Mouse (Mus musculus) myocyte (in vitro differentiated cells): ENCODE results near the gene Akr1d1. TPM values are rescaled to one million over a fixed set of nuclear protein-coding genes. Genes with fewer than 3 reads are reported as not detected.

Source experiments
- H3K27me3 ChIP-seq: one replicate; pipeline ENCODE4 v1.6.1; 2011; ENCODE audit not compliant: control insufficient read depth, insufficient read depth, insufficient read length
- H3K36me3 ChIP-seq: one replicate; pipeline ENCODE4 v1.6.1; 2011; ENCODE audit not compliant: control insufficient read depth, insufficient read depth
- H3K4me2 ChIP-seq: one replicate; pipeline ENCODE4 v1.6.1; 2011; ENCODE audit warnings: low read depth, control low read depth
- H3K4me3 ChIP-seq: one replicate; pipeline ENCODE4 v1.5.1; 2011; ENCODE audit warnings: mild to moderate bottlenecking, control low read depth, moderate library complexity
- H3K79me2 ChIP-seq: one replicate; pipeline ENCODE4 v1.6.1; 2011; ENCODE audit not compliant: control insufficient read depth, insufficient read depth
- H3ac ChIP-seq: one replicate; pipeline ENCODE4 v1.6.1; 2011; ENCODE audit not compliant: control insufficient read depth, insufficient read length
- CEBPB ChIP-seq: IDR thresholded peaks from 2 replicates; pipeline ENCODE4 v1.6.1; 2011; ENCODE audit warnings: mild to moderate bottlenecking, moderate library complexity; ENCODE audit not compliant: poor library complexity, insufficient read depth, severe bottlenecking
- E2F4 ChIP-seq: IDR thresholded peaks from one replicate; pipeline ENCODE4 v1.6.1; 2011; ENCODE audit warnings: mild to moderate bottlenecking, control low read depth, moderate library complexity; ENCODE audit not compliant: insufficient read depth
- MAX ChIP-seq: IDR thresholded peaks from one replicate; pipeline ENCODE4 v1.6.1; 2011; ENCODE audit warnings: low read depth, mild to moderate bottlenecking, control low read depth
- MYOD1 ChIP-seq, 3 experiments: IDR thresholded peaks; one replicate each; pipeline ENCODE4 v1.6.1; 2011; ENCODE audit warnings: control low read depth in 2 of 3, low read depth in 2 of 3, mild to moderate bottlenecking in 2 of 3, moderate library complexity in 1 of 3; ENCODE audit not compliant: insufficient read length in 2 of 3, control insufficient read depth in 1 of 3
- MYOG ChIP-seq, 3 experiments: IDR thresholded peaks; one replicate each; pipeline ENCODE4 v1.6.1; 2011; ENCODE audit warnings: control low read depth in 2 of 3, low read depth in 2 of 3, mild to moderate bottlenecking in 2 of 3; ENCODE audit not compliant: insufficient read length in 2 of 3, control insufficient read depth in 1 of 3, insufficient read depth in 1 of 3
- POLR2A ChIP-seq: IDR thresholded peaks from one replicate; pipeline ENCODE4 v1.6.1; 2011; ENCODE audit warnings: low read depth, mild to moderate bottlenecking, control low read depth, moderate library complexity; ENCODE audit not compliant: insufficient read length
- POLR2AphosphoS2 ChIP-seq: IDR thresholded peaks from one replicate; pipeline ENCODE4 v1.6.1; 2011; ENCODE audit warnings: low read depth, control low read depth; ENCODE audit not compliant: insufficient read length
- REST ChIP-seq: IDR thresholded peaks from one replicate; pipeline ENCODE4 v1.6.1; 2011; ENCODE audit warnings: mild to moderate bottlenecking, control low read depth, moderate library complexity; ENCODE audit not compliant: insufficient read depth, insufficient read length
- SRF ChIP-seq: IDR thresholded peaks from one replicate; pipeline ENCODE4 v1.6.1; 2011; ENCODE audit warnings: low read depth; ENCODE audit not compliant: control insufficient read depth, insufficient read length
- TCF12 ChIP-seq: IDR thresholded peaks from one replicate; pipeline ENCODE4 v1.6.1; 2011; ENCODE audit warnings: mild to moderate bottlenecking, control low read depth; ENCODE audit not compliant: poor library complexity, insufficient read depth, severe bottlenecking
- TCF3 ChIP-seq: IDR thresholded peaks from one replicate; pipeline ENCODE4 v1.6.1; 2011; ENCODE audit warnings: low read depth, control low read depth; ENCODE audit not compliant: insufficient read length
- USF1 ChIP-seq: IDR thresholded peaks from one replicate; pipeline ENCODE4 v1.6.1; 2011; ENCODE audit warnings: low read depth, mild to moderate bottlenecking, control low read depth, moderate library complexity
- polyA plus RNA-seq: library from polyadenylated mRNA; unstranded; fragments of >200 nt; fragmentation: generic; extraction: Trizol; gene quantifications from one replicate; pipeline ENCODE4 v1.2.1, GENCODE M21; 2012; ENCODE audit warnings: missing spikeins

Gene Akr1d1
- polyA plus RNA-seq, 1 experiment: not detected

DNA sequence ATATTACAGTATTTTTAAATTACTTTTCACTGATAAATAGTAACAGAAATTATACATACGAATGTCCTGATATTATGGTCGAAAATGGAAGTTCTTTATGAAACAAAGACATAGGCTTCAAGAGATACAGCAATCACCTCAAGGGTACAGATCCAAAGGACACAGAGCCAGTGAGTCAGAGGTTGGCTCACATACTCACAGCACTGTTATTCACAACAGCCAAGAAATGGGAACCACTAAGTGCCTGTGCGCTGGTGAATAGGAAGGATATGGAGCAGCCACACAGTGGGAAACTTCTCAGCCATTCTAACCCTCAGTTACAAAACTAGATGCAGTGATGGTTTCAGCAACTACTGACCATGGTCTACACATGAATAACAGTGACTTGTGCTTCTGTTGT, 37.7 kb upstream of the Akr1d1 start:
- TF ChIP-seq SRF: no peak
- TF ChIP-seq POLR2AphosphoS2: no peak
- no peak for TF ChIP-seq MYOD1 (IDR thresholded peaks at IDR 0.05; ENCODE audit: control insufficient read depth in 1 of 3, insufficient read length in 2 of 3, low read depth in 2 of 3)
- TF ChIP-seq E2F4: no peak
- no peak for TF ChIP-seq CEBPB
- no peak for TF ChIP-seq REST
- TF ChIP-seq POLR2A: no peak
- no peak for TF ChIP-seq MYOG (IDR thresholded peaks at IDR 0.05; ENCODE audit: control insufficient read depth in 1 of 3, insufficient read depth in 1 of 3, insufficient read length in 2 of 3, low read depth in 2 of 3)
- no peak for TF ChIP-seq TCF12
- no peak for TF ChIP-seq MAX
- TF ChIP-seq USF1: no peak
- TF ChIP-seq TCF3: no peak
- H3ac ChIP-seq: no peak overlapping the region
- no peak overlapping the region for H3K4me3 ChIP-seq
- no peak overlapping the region for H3K4me2 ChIP-seq
- H3K36me3 ChIP-seq: no peaks in the 10 kb centered on the region
- no peaks in the 10 kb centered on the region for H3K79me2 ChIP-seq
- H3K27me3 ChIP-seq: no peaks in the 10 kb centered on the region

DNA sequence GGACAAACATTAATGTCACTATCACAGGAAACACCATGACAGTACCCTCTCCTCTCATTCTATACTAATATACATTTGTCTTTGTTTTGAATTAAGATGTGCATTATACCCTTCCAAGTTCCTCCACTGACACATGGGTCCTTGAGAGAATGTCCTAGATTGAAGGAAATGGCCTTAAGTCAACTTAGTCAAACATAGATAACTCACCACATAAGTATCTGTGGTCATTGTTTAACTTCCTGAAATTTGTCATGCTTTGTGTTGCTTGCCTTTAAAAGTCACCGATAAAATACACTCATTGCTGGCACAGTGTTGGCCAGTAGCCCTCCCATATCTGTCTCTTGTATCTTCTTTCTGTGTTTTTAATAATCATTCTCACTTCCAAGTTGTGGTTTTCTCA, 35.0 kb upstream of the Akr1d1 start:
- Histone ChIP-seq H3K4me2 (no peak overlapping the region), H3K36me3 (no peaks in the 10 kb centered on the region), H3K27me3 (no peaks in the 10 kb centered on the region), H3K79me2 (no peaks in the 10 kb centered on the region), H3ac (no peak overlapping the region), H3K4me3 (no peak overlapping the region)
- TF ChIP-seq POLR2A: no peak
- TF ChIP-seq MYOG (IDR thresholded peaks at IDR 0.05; ENCODE audit: control insufficient read depth in 1 of 3, insufficient read depth in 1 of 3, insufficient read length in 2 of 3, low read depth in 2 of 3): no peak
- no peak for TF ChIP-seq TCF3
- no peak for TF ChIP-seq MYOD1 (IDR thresholded peaks at IDR 0.05; ENCODE audit: control insufficient read depth in 1 of 3, insufficient read length in 2 of 3, low read depth in 2 of 3)
- no peak for TF ChIP-seq USF1
- no peak for TF ChIP-seq POLR2AphosphoS2
- TF ChIP-seq TCF12: no peak
- no peak for TF ChIP-seq MAX
- no peak for TF ChIP-seq E2F4
- TF ChIP-seq REST: no peak
- no peak for TF ChIP-seq SRF
- TF ChIP-seq CEBPB: no peak

DNA sequence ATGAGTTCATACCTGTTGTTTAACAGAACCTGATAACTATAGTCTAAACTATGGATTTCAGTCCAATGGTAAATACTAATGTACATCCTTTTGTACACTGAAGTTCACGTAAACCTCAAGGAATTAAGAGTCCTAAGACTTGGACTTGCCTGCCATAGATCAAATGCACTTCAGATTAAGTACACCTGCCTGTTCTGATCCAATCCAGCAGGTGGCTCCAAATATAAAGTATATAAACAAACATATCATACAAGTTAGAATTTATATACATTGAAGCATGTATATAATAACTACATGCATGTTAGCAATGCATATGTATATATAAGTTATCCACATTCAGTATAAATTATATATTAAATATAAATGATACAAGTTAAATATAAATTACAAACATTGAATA, 33.1 kb upstream of the Akr1d1 start:
- no peaks in the 10 kb centered on the region for H3K27me3 ChIP-seq
- no peak overlapping the region for H3K4me2 ChIP-seq
- TF ChIP-seq POLR2A (no peak), CEBPB (no peak), REST (no peak), MYOG (IDR thresholded peaks at IDR 0.05; ENCODE audit: control insufficient read depth in 1 of 3, insufficient read depth in 1 of 3, insufficient read length in 2 of 3, low read depth in 2 of 3) (no peak), E2F4 (no peak), MAX (no peak), USF1 (no peak), POLR2AphosphoS2 (no peak), MYOD1 (IDR thresholded peaks at IDR 0.05; ENCODE audit: control insufficient read depth in 1 of 3, insufficient read length in 2 of 3, low read depth in 2 of 3) (no peak), TCF12 (no peak)
- no peaks in the 10 kb centered on the region for H3K79me2 ChIP-seq
- H3K4me3 ChIP-seq: no peak overlapping the region
- H3ac ChIP-seq: no peak overlapping the region
- H3K36me3 ChIP-seq: no peaks in the 10 kb centered on the region

DNA sequence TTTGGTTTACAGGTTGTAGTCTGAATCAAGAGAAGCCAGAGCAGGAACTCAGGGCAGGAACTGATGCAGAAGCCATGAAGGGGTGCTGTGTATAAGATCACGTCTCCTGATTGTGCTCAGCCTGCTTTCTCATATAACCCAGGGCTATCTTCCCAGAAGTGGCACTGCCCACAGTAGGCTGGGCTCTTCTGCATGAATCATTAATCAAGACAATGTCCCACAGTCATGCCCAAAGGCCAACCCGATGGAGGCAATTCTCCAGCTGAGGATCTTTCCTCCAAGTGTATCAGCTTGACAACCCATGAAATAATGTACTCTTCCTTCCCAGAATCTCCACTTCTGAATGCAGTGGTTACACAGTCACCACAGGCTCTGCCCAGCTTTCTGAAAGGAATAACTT, 24.4 kb upstream of the Akr1d1 start:
- Histone ChIP-seq H3K27me3 (no peaks in the 10 kb centered on the region), H3K4me3 (no peak overlapping the region), H3K4me2 (no peak overlapping the region), H3K79me2 (no peaks in the 10 kb centered on the region), H3ac (no peak overlapping the region), H3K36me3 (no peaks in the 10 kb centered on the region)
- no peak for TF ChIP-seq MYOG (IDR thresholded peaks at IDR 0.05; ENCODE audit: control insufficient read depth in 1 of 3, insufficient read depth in 1 of 3, insufficient read length in 2 of 3, low read depth in 2 of 3)
- TF ChIP-seq E2F4: no peak
- TF ChIP-seq CEBPB: no peak
- no peak for TF ChIP-seq USF1
- TF ChIP-seq REST: no peak
- TF ChIP-seq POLR2A: no peak
- no peak for TF ChIP-seq POLR2AphosphoS2
- no peak for TF ChIP-seq SRF
- no peak for TF ChIP-seq TCF3
- TF ChIP-seq MAX: no peak
- TF ChIP-seq TCF12: no peak
- TF ChIP-seq MYOD1 (IDR thresholded peaks at IDR 0.05; ENCODE audit: control insufficient read depth in 1 of 3, insufficient read length in 2 of 3, low read depth in 2 of 3): no peak

DNA sequence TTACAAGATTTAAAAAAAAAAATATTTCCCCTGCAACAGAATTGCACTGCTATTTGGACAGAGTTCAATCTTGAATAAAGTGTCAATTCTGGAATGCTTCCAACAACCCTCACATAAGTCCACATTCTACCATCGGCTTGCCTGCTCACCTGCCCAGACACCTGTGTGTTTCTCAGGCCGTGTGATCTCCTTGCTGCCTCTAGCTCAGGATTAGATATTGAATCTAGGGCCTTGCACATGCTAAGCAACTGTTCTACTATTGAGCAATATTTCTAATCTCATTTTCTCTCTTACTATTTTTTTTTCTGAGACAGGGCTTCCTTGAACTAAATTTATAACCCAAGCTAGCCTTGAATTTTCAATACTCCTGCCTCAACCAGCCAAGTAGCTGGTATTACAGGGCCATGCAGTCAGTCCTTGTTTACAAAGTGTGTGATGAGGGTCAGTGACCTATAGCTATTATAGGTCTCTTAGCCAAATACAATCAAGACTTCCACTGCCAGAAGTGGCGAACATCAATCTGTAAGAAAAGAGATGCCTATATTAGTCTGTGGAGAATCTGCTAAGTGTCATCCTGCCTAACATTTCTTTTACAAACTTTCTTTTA, 23.0 kb upstream of the Akr1d1 start:
- Histone ChIP-seq H3K4me3 (no peak overlapping the region), H3K4me2 (no peak overlapping the region), H3K27me3 (no peaks in the 10 kb centered on the region), H3K36me3 (no peaks in the 10 kb centered on the region), H3ac (no peak overlapping the region), H3K79me2 (no peaks in the 10 kb centered on the region)
- TF ChIP-seq E2F4 (no peak), TCF3 (no peak), POLR2AphosphoS2 (no peak), MAX (no peak), MYOD1 (IDR thresholded peaks at IDR 0.05; ENCODE audit: control insufficient read depth in 1 of 3, insufficient read length in 2 of 3, low read depth in 2 of 3) (no peak), SRF (no peak), POLR2A (no peak), USF1 (no peak), TCF12 (no peak), MYOG (IDR thresholded peaks at IDR 0.05; ENCODE audit: control insufficient read depth in 1 of 3, insufficient read depth in 1 of 3, insufficient read length in 2 of 3, low read depth in 2 of 3) (no peak)
